Mouse (Mus musculus) brain, embryonic 14.5 days (tissue): Measurements from ENCODE around the gene Slc16a9.

Experiments used
- CTCF ChIP-seq: fragments of 200-500 bp; IDR thresholded peaks from 2 replicates; pipeline ENCODE4 v1.5.1; 2012; ENCODE audit warnings: inconsistent platforms, mild to moderate bottlenecking, moderate library complexity, borderline replicate concordance; ENCODE audit not compliant: insufficient read depth, insufficient read length; ENCODE audit errors: extremely low read depth
- POLR2A ChIP-seq: fragments of 200-500 bp; IDR thresholded peaks from 2 replicates; pipeline ENCODE4 v1.6.1; 2012; ENCODE audit warnings: mild to moderate bottlenecking, inconsistent platforms, borderline replicate concordance; ENCODE audit not compliant: poor library complexity, insufficient read depth, insufficient read length, severe bottlenecking; ENCODE audit errors: extremely low read depth

- TF ChIP-seq POLR2A (no peak), CTCF (no peak)
Observed at GRCm38 (mm10) chr10:70301190-70301589, 56.3 kb downstream of the Slc16a9 start.
